Mouse (Mus musculus): ENCODE results near the gene Prkcq.

GRCm38 (mm10) chr2:11196952-11197559 lies 25.1 kb downstream of the Prkcq start:
- no peak for TF ChIP-seq CTCF (IDR thresholded peaks at IDR 0.05; ENCODE audit: borderline replicate concordance, control insufficient read depth, extremely low read depth, insufficient read depth, low read length, poor library complexity)
- no peak for TF ChIP-seq POLR2A (IDR thresholded peaks at IDR 0.05; ENCODE audit: control insufficient read depth, extremely low read depth, insufficient read depth, low read length, poor library complexity)

Data from thymus, adult 2 months (tissue).